Mouse (Mus musculus) liver, embryonic 16.5 days (tissue): ENCODE results near the gene Oaf. TPM values are rescaled to one million over a fixed set of nuclear protein-coding genes. Genes with fewer than 3 reads are reported as not detected.

ENCODE experiments used
- ATAC-seq: fragments of 200-750 bp; cut with Nextera tagmentation; 2 replicates; pipeline ENCODE4 v1.8.0; 2017; ENCODE audit warnings: low read depth, mild to moderate bottlenecking, moderate number of reproducible peaks, moderate library complexity
- H3K27ac ChIP-seq: fragments of 300-500 bp; sonication (generic); 2 replicates; pipeline ENCODE4 v1.5.1; 2014; ENCODE audit warnings: mild to moderate bottlenecking, low read length
- H3K27me3 ChIP-seq: fragments of 300-500 bp; sonication (generic); 2 replicates; pipeline ENCODE4 v1.6.1; 2014; ENCODE audit warnings: low read depth, low read length, mixed read lengths; ENCODE audit not compliant: control insufficient read depth, insufficient read depth
- H3K36me3 ChIP-seq: fragments of 300-500 bp; sonication (generic); 2 replicates; pipeline ENCODE4 v1.6.1; 2014; ENCODE audit warnings: mild to moderate bottlenecking; ENCODE audit not compliant: control insufficient read depth, insufficient read depth
- H3K4me1 ChIP-seq: fragments of 300-500 bp; sonication (generic); 2 replicates; pipeline ENCODE4 v1.6.1; 2014; ENCODE audit warnings: low read depth, low read length, mixed read lengths; ENCODE audit not compliant: control insufficient read depth
- H3K4me2 ChIP-seq: fragments of 300-500 bp; sonication (generic); 2 replicates; pipeline ENCODE4 v1.6.1; 2014; ENCODE audit warnings: low read depth, low read length, mixed read lengths
- H3K4me3 ChIP-seq: fragments of 300-500 bp; sonication (generic); 2 replicates; pipeline ENCODE4 v1.5.1; 2014; ENCODE audit warnings: low read depth, mild to moderate bottlenecking, low read length
- H3K9ac ChIP-seq: fragments of 300-500 bp; sonication (generic); 2 replicates; pipeline ENCODE4 v1.6.1; 2014; ENCODE audit warnings: low read depth, low read length
- H3K9me3 ChIP-seq: fragments of 300-500 bp; sonication (generic); replicated peaks from 2 replicates; pipeline ENCODE4 v1.6.1; 2016; ENCODE audit warnings: low read length; ENCODE audit not compliant: control insufficient read depth
- WGBS: fragments of 180-500 bp; shearing (Covaris S2); extraction: QIAGEN DNeasy Blood & Tissue Kit; methylation state at CpG from one replicate; pipeline ENCODE4 v1.1.7; 2014; ENCODE audit not compliant: insufficient replicate concordance; 5-methylcytosine and 5-hydroxymethylcytosine counted together
- polyA plus RNA-seq: library from polyadenylated mRNA; unstranded; fragments of >200 nt; fragmentation: Nextera tagmentation; extraction: Ambion mirVana; gene quantifications from 2 replicates; pipeline ENCODE4 v1.2.1, GENCODE M21; 2015

Oaf gene
- polyA plus RNA-seq, 1 experiment from 2014 or later, result 29.0 TPM

DNA sequence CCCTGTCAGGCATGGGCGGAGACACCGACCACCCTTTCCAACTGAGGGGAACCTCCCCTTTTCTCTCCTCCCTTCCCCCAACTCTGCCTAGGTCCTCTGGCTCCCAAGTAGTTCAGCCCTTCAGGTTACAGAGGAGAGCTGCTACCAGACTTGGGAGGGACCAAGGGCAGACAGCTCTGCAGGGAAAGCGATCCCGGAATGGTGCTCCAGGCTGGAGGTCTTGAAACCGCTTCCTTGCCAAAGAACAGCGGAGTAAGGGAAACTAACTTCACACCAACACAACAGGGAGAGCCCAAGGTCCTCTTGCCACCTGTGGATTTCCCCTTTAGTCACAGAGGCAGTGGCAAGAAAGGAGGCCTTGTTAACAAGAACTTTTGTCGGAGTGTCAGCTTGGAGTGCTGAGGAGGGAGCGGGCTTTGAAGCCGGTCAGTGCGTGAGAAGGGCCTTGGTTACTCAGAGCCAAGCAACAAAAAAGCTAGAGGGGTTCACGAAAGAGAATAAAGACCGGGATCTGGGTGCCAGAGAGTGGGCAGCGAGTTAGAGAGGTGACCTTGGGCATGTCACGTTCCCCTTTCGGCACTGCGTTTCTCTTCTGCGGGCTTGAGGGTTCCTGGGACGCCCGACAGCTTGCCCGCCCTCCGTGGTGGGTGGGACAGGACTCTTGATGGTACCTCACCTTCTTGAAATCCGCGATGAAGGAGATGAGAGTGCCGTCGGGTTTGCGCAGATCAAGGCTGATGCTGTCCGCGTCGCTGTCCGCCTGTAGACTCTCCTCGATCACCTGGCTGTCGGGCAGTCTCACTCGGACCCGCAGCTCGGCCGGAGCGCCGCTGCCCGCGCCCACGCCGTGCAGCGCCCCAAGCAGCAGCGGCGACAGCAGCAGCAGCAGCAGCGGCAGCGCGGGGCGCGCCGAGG, 823 bp downstream of the Oaf start:
- no peaks in the 10 kb centered on the region for H3K9me3 ChIP-seq
- no peaks in the 10 kb centered on the region; the same call in 1 of the 2 replicates for H3K36me3 ChIP-seq
- H3K4me1 ChIP-seq, result peaks cover 86% of the 10 kb centered on the region
- H3K4me3 ChIP-seq, result peak overlapping the region; percentile 86
- under 1% methylated on average over 49 of the region's 51 CpGs for WGBS
- no peaks in the 10 kb centered on the region for H3K27me3 ChIP-seq
- peak overlapping the region; percentile 92 for H3K27ac ChIP-seq
- peak overlapping the region; percentile 90 for H3K4me2 ChIP-seq
- H3K9ac ChIP-seq, result peak overlapping the region; percentile 86
- ATAC-seq, result no peak

DNA sequence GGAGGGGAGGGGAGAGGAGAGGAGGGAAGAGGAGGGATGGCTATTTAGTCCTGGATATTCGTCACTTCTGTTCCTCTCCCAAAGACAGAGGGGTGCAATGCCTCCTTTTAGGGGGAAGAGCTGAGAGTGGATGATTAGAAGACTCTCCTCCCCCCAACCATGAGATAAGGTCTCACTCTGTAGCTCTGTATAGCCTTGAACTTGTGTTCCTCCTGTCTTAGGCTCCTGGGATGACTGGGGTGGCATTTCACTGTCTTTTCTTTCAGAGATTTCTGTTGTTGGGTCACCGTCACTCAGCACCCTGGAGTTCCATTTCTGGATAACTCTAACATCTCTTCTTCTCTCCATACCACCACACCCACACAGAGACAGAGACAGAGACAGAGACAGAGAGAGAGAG, 1.5 kb downstream of the Oaf start:
- peak overlapping the region; percentile 86 for H3K4me3 ChIP-seq
- H3K27ac ChIP-seq, result peak overlapping the region; percentile 92
- H3K9me3 ChIP-seq, result no peaks in the 10 kb centered on the region
- no peaks in the 10 kb centered on the region; the same call in 1 of the 2 replicates for H3K36me3 ChIP-seq
- H3K9ac ChIP-seq, result peak overlapping the region; percentile 86
- no peaks in the 10 kb centered on the region for H3K27me3 ChIP-seq
- ATAC-seq, result no peak
- WGBS, result 10% methylated on average over 2 of the region's 2 CpGs
- H3K4me1 ChIP-seq, result peaks cover 86% of the 10 kb centered on the region
- H3K4me2 ChIP-seq, result peak overlapping the region; percentile 90

DNA sequence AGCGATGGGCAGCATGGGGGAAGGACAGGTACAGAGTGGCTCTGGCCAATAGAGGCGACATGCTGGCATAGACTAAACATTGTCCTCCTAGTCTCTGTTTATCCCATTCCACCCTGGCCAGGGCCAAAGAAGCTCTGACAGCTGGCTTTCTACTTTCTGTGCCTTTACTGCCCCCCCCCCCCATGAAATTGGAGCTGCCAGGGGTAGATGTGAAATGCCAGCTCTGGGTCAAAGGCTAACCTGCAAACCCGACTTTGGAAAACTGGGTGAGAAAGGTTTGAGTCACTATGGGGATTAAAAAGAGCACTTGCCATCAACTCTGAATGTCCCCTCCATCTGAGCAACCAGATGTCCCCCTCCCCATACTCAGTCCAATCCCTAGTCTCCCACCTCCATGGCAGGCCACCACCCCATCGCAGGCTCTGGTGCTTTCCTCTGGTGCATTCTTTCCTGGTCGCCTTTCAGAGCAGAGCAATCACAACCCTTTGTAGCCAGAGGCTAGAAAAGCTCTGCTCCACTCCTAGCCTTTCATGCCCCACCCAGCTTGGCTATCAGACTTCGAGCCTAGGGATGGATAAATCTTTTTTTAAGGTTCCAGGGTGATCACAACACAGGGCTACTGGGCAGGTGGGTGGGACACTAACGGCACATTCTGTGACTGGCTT, 2.5 kb downstream of the Oaf start:
- H3K4me3 ChIP-seq, result peak overlapping the region; percentile 86
- H3K4me2 ChIP-seq, result peak overlapping the region; percentile 90
- H3K36me3 ChIP-seq, result no peaks in the 10 kb centered on the region; the same call in 1 of the 2 replicates
- H3K9ac ChIP-seq, result peak overlapping the region; percentile 86
- 47% methylated on average over 7 of the region's 7 CpGs for WGBS
- no peak for ATAC-seq
- peak overlapping the region; percentile 92; the same call in 1 of the 2 replicates for H3K27ac ChIP-seq
- H3K9me3 ChIP-seq, result no peaks in the 10 kb centered on the region
- peaks cover 87% of the 10 kb centered on the region for H3K4me1 ChIP-seq
- H3K27me3 ChIP-seq, result no peaks in the 10 kb centered on the region

DNA sequence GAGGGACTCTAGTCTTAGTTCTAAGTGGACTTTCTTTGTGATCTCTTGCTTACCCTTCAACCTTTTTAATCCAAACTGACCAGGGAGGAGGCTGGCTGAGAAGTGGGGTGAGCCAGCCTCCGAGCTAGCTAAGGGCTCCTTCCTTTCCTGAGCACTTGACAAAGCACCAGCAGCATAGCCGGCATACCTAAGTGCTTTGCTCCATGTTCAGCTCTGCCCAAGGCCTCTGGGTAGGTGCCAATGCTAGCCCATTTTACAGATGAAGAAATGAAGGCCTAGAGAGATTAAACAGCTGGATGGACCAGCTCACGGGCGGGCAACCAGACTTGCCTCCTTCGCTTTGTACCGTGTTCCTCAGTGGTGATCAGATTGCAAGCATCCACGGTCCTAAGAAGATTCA, 3.1 kb downstream of the Oaf start:
- Histone ChIP-seq H3K4me1 (peaks cover 87% of the 10 kb centered on the region), H3K4me3 (no peak overlapping the region), H3K9ac (no peak overlapping the region; the same call in 1 of the 2 replicates), H3K27me3 (no peaks in the 10 kb centered on the region), H3K27ac (no peak overlapping the region), H3K36me3 (no peaks in the 10 kb centered on the region; the same call in 1 of the 2 replicates), H3K4me2 (no peak overlapping the region), H3K9me3 (no peaks in the 10 kb centered on the region)
- ATAC-seq, result no peak
- 83% methylated on average over 7 of the region's 7 CpGs for WGBS

DNA sequence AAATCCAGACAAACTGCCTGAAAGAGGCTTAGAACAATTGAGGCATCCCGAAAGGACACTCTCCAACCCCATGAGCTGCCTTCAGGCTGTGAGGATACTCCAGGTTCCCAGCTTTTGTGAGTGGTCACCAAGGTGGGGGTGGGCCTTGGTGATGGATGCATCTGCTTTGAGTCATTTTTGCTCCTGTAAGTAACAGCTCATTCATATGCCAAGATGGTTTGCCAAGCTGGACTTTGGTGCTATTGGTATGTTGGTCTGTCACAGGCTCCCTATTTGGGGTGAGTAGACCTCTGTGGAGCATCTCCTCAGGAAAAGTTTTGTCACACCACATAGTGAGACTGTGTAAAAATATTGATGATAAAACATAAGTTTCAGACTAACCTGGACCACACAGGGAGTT, 3.6 kb downstream of the Oaf start:
- no peak overlapping the region for H3K4me2 ChIP-seq
- peak overlapping the region; percentile 73 for H3K27ac ChIP-seq
- H3K9me3 ChIP-seq, result no peaks in the 10 kb centered on the region
- peaks cover 87% of the 10 kb centered on the region for H3K4me1 ChIP-seq
- no peak for ATAC-seq
- no peaks in the 10 kb centered on the region for H3K27me3 ChIP-seq
- no peaks in the 10 kb centered on the region; the same call in 1 of the 2 replicates for H3K36me3 ChIP-seq
- WGBS, result 87% methylated on average over 1 of the region's 1 CpGs
- H3K9ac ChIP-seq, result peak overlapping the region; percentile 30; the same call in 1 of the 2 replicates
- no peak overlapping the region for H3K4me3 ChIP-seq

DNA sequence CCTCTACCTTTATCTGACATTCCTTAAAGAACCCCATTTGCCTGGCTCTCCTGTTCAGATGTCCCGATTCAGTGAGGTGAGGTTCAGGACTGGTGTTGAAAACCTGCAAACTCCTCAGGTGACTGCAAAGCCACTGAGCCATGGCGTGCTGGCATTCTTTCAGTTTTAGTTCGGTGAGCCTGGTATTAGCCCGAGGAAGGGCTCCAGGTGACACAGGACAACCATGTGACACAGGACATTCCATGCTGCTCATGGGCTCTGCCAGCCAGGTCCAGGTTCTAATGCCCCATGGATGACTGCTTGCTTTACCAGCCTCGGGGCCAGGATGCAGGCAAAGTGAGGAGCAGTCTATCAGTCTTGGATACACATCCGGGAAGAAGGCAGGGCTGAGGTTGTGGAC, 4.4 kb downstream of the Oaf start:
- H3K36me3 ChIP-seq, result no peaks in the 10 kb centered on the region; the same call in 1 of the 2 replicates
- WGBS, result 73% methylated on average over 6 of the region's 6 CpGs
- H3K4me2 ChIP-seq, result peak overlapping the region; percentile 52
- H3K4me3 ChIP-seq, result no peak overlapping the region
- no peaks in the 10 kb centered on the region for H3K27me3 ChIP-seq
- H3K9me3 ChIP-seq, result no peaks in the 10 kb centered on the region
- H3K4me1 ChIP-seq, result peaks cover 87% of the 10 kb centered on the region
- H3K27ac ChIP-seq, result peak overlapping the region; percentile 73
- no peak for ATAC-seq
- H3K9ac ChIP-seq, result peak overlapping the region; percentile 15; the same call in 1 of the 2 replicates

DNA sequence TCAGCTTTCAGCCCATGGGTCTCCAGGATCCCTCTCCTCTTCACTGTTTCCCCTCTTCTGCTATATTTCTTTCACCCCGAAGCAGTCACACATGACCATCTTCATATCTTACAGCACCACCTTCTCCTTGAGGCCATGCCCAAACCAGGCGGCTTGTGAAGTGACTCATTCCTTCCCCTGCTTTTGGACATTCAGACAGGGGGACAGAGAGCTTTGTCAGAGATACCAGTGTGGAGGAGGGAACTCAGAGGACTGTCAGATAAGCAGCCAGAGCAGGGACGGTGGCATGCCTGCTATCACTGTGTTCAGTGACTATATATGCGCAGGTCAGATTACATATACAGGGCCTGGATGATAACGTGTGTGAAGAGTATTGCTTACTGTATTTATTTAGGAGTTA, 5.2 kb downstream of the Oaf start:
- Histone ChIP-seq H3K9ac (peak overlapping the region; percentile 32), H3K27me3 (no peaks in the 10 kb centered on the region), H3K4me2 (peak overlapping the region; percentile 52), H3K9me3 (no peaks in the 10 kb centered on the region), H3K36me3 (no peaks in the 10 kb centered on the region; the same call in none of the 2 replicates), H3K27ac (peak overlapping the region; percentile 73), H3K4me3 (peak overlapping the region; percentile 16), H3K4me1 (peaks cover 87% of the 10 kb centered on the region)
- peak; percentile 89 for ATAC-seq
- WGBS, result 18% methylated on average over 5 of the region's 5 CpGs

DNA sequence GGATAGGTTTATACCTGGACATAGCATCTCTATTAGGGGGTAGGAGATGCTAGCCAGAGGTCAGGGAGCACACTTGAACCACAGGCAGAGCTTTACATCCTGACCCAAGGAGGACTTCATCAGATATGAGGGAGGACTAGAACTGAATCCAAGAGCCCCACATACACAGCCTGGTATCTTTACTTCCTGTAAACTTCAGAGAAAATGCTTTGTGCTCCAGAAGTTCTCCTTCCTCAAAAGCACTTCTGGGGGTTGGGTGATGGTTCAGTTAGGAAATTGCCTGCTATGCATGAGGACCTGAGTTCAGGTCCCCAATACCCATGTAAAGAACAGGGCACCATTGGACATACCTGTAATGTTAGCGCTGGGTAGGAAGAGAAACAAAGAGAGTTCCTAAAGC, 6.2 kb downstream of the Oaf start:
- Histone ChIP-seq H3K4me1 (peaks cover 85% of the 10 kb centered on the region), H3K27ac (peak overlapping the region; percentile 73), H3K27me3 (no peaks in the 10 kb centered on the region), H3K4me3 (no peak overlapping the region), H3K4me2 (0 out of 2 replicates have a peak overlapping the region, but pooled peaks have one; percentile 52), H3K9me3 (no peaks in the 10 kb centered on the region), H3K9ac (peak overlapping the region; percentile 32), H3K36me3 (no peaks in the 10 kb centered on the region; the same call in none of the 2 replicates)
- WGBS, result 86% methylated on average over 1 of the region's 1 CpGs
- no peak for ATAC-seq
